Mouse (Mus musculus): Measurements from ENCODE around the gene Clec4g.

DNA sequence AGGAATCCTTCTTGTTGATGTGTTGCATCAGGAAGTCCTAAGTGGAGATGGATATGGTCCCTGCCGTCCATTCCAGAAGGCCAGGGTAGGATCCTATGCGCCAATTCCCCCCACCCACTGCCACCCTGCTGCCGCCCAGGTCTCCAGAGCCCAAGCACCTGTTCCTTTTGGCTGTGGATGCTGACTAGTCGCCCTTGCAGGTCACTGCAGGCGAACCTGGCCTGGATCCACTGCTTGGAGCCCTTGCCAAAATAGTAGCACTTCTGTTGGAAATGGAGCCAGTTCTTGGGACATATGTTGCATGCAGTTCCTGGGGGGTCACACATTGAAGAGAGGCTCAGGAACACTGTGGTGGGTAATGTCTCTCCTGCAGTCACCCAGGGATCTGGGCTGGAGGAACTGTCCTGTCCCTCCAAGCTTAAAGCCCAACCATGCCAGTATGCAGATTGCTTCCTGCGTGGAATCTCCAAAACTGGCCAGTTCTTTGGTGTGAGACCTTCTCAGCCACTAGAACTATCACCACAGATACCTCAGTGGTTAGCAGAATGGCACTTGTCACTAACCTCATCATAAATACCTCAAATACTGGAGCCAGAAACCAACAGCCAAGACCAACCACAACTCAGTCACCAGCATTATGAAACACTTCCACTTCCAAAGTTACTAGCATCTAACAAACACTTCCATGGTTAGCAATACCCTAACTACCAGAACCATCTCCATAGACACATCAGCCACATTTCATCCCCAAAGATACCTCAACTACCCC is 36.9 kb downstream of the Clec4g start:
- TF ChIP-seq CTCF (IDR thresholded peaks at IDR 0.05; ENCODE audit: borderline replicate concordance, insufficient read depth, low read depth, low read length) (no peak), POLR2A (IDR thresholded peaks at IDR 0.05; ENCODE audit: borderline replicate concordance, insufficient read depth, low read length) (no peak)

Measured in cerebellum, adult 2 months (tissue).